Mouse (Mus musculus) brain, embryonic 18.5 days (tissue): ENCODE measurements around the gene Gas7.

Experiments used
- DNase-seq: peaks from one replicate; pipeline ENCODE4 v3.0.0-alpha.2; 2012; ENCODE audit warnings: low read depth, low spot score

Gas7 gene

DNA sequence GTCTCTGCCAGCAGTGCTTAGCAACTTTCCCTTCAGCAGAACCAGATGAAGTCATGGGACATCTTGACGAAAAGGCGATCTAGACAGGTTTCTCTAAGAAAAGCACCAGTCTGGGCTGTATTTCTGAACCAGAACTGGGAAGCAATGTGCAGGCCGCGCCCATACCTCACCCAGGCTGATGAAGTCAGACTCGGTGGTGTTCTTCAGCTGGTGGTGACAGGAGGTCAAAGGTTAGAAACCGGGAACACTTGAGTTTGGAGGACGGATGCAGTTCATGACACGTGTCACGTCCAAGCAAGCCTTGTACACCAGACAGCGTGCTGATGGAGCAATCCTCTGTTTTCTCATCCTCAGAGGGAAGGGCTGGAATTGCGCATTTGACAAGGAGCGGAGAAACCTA lies 32.9 kb downstream of the Gas7 start:
- no peak for DNase-seq

DNA sequence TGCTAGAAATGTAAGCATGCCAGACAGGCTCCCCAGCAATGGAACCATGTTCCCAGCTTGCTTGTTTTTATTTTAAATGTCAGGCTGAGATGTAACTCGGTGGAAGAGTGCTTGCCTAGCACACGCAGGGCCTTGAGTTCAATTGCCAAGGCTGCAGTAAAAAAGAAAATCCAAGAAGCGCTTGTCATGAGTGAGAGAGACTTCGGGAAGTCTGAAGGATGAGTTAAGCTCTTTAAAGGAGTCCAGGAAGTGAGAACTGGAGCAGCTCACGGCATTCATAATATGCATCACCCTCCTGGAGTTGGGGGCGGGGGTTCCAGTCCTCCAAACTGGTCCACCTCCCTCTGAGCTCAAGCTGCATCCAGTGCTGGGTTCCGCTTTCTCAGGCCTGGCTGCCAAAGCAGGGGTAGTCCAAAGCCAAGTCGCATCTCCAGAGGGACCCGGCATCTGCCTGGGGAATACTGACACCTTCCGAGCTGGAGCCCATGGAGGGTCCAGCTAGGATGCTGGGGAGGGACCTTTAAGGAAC lies 34.5 kb downstream of the Gas7 start:
- no peak for DNase-seq

DNA sequence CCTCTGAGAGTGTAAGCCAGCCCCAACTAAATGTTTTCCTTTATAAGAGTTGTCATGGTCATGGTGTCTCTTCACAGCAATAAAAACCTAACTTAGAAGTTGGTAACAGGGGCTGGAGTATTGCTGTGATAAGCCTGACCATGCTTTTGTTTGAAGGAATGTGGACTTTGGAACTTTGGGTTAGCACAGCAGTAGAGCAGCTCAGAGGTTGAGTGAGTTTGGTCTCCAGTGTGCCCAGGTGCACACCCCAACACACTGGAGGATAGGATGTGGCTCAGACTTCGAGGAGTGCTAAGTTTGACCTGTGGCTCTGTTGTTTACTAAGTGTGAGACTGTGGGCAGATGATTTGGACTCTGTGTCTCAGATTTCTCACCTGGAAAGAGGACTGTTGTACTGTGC lies 41.6 kb downstream of the Gas7 start:
- no peak for DNase-seq

DNA sequence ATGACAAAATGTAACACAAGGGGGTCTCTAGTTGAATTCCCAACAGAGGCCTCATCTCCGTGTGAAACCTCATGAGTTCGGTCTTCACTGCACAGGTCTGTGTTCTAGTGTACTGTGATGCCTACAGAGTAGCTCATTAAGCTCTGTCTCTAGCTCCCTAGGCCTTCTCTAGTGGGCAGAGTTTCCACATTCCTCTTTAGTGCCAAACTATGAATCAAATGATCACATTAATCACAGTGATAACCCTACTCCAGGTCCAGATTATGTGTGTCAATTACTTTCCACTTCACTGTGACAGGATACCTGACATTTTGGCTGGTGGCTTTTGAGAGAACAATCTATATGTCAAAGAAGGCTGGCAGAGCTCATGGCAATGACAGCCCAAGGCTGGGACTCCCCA lies 44.9 kb downstream of the Gas7 start:
- no peak for DNase-seq

DNA sequence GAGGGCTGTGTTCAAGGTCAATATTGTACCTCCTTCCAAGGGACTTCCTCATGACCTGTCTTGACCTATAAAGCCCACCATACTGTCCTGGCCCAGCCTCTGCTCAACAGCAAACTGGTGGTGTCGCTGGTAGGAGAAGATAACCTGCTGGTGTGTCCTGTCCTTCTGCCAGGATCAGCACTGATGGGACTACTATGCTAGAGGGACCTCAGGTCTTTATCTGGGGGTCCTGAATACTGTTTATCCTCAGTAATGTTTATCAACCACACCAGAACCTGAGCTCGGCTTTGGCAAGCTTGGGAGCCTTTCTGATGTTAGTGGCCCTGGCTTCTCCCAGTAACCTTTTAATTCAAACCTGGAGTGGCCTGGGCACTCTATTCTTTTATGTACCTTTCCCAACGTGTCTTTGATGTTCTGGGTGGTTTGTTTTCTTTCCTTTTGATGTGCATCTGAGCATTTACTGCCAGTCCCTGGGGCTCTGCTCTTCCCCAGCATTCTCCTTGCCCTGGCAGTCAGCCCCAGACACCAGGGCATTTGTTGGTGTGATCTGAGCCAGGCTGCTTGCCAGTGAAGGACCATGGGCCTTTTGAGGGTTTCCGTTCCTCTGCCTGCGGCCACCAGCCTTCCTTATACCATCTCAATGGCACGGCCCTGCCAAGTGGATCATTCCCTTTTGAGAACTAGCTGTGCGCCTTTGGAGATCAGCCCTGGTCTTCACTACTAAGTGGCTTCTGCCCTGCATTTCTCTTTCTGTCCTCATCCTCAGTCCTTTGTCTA lies 46.4 kb downstream of the Gas7 start:
- no peak for DNase-seq

DNA sequence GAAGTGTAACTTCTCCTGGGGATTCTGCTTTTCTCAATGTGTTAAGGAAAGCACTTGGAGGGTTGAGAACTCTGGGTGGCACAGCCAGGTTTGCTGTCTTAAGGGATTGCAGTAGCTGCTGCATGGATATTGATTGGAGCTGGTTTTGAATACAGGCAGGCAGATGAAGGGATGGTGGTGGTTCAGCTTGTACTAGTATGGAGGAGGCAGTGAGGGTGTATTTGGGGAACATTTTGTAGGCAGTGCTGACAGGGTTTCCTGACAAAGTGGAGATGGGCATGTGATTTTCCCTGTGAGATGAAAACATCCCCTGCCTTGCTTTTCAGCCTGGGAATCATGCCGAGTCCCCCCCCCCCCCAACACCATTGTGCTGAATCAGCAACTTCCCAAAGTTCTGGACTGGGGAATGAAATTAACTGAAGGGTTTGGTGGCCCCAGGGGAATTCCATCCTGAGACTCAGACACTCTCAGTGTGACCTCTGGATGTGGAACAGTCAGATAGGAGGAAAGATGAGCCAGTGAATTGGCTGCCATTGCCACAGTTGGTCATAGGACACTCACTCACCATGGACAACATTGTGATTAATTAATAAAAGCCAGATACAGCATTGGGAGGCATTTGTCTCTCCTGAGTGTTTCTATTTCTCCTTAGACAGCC lies 54.1 kb downstream of the Gas7 start:
- DNase-seq = no peak

DNA sequence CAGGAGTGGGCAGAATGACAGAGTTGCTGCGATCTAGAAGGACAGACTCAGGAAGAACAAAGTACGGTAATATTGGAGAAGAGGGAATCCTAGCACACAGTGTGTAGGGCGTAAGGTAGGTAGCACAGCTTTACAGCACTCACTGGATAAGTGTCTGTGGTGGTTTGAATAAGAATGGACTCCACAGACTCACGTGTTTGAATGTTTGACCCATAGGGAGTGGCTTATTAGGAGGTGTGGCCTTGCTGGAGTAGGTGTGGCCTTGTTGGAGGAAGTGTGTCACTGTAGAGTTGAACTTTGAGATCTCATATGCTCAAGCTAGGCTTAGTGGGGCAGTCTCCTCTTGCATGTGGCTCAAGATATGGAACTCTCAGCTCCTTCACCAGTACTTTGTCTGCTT lies 55.6 kb downstream of the Gas7 start:
- DNase-seq = no peak

DNA sequence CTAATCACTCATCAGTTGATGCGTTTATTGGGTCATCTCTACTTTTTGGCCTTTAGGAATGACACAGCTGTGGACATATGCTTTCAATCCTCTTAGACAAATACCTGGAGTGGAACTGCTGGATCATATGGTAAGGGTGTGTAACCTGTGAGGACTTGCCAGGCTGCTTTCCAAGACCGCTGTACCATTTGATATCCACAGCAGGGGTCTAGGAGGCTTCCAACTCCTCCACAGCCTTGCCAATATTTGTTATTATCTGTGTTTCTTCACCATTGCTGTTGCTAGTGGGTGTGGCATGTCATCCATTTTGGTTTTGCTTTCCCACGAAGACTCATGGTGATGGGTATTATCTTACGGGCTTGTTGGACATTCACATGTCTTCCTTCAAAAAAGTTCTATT lies 57.8 kb downstream of the Gas7 start:
- no peak for DNase-seq

DNA sequence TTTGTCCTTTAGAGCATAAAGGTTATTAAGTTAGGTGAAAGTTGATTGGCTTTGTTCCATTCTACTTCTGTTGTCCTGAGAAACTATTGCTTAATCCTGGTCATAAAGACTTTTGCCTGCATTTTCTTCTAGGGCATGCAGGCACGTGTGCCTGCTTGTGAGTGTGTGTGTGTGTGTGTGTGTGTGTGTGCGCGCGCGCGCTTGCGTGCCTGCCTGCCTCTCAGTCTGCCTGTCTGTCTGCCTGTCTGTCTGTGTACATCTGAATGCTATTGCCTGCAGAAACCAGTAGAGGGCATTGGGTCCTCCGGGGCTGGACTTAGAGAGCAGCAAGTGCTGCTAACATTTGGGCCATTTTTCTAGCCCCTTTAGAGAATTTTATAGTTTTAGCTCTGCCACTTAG lies 59.2 kb downstream of the Gas7 start:
- no peak for DNase-seq

DNA sequence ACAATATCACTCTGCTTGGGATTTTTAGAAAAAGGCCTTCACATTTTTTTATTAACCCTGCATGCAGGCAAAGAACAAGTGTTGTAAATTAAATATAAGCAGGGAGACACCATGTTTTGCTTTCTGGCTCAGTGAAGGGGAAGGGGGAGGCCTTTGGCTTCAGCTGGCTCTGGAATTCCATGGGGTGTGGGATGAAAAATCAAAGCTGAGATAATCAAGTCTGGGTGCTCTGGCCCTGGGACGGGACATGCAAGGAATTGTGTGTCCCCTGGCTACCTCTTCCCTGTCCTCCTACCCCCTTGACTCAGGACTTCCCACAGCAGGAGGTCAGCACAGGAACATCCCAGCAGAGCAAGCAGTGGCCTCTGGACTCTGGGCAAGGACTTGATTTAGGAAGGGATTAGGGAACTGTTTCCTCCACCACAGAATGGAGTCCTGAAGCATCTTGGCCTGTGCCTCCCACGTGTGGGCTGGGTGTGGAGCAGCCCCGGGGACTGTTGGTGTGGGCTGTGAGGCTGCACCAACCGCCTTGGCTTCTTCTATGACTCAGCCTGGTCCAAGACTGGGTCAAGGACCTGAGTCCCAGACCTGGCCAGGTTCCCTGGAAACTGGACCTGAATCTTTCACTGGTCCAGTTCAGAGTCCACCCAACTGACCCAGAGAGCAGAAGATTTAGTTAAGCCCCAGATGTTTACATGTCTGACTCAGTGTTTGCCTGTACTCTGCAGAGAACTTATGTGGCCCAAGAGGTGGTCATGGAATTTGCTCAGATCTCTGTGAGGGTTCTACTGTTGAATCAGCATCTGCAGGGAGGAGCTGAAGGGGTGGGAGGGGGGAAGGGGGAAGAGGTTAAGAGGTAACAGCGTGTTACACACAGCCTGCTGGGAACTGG lies 60.0 kb downstream of the Gas7 start:
- DNase-seq = no peak

DNA sequence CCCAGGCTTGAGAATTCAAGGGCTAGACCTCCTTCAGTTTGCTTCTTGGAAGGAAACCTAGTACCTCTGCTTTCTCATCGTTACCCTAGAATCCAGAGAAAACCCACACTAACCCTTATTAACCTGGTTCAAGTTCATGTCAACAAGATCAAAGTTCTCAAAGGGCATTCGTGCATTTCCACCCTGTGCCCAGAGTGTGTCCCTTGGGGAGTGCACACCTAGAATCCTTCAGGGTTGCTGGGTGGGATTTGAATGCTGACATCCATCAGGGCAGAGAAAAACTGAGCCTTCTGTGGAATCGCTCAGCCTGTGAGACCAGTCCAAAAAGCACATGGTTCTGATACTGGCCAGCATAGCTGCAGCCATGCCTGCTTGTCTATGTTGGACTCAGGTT lies 60.7 kb downstream of the Gas7 start:
- DNase-seq = no peak

DNA sequence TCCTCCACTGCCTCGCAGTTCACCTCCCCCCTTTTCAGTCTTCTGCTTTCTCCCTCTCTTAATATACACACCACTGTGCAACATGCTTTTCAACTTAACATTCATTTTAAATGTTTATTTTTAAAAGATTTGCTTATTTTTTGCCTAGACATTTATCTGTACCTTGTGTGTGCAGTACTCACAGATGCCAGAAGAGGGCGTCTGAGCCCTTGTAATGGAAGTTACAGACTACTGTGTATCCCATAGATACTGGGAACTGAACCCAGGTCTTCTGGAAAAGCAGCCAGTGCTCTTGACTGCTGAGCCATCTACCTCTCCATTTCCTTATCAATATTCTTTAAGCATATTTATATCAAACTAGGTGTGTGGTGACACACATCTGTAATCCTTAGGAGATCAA lies 62.5 kb downstream of the Gas7 start:
- DNase-seq = no peak

DNA sequence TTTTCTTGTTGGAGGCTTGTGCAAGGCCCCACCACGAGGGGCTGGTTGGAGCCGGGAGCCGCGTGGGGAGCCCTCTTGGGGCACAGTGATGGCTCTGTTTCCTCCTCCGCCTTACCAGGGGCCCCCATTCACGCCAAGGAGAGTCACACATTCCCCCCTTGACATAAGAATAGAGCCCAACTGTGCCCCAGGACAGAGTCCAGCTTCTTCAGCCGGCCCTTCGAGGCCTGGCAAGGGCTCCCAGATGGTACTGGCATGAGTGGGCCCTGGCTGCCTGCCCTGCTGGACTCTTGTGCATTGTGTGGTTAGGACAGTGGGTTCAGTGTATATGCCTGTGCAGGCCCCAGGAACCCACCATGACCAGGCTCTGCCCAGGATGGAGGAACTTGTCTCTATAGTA lies 63.7 kb downstream of the Gas7 start:
- no peak for DNase-seq

DNA sequence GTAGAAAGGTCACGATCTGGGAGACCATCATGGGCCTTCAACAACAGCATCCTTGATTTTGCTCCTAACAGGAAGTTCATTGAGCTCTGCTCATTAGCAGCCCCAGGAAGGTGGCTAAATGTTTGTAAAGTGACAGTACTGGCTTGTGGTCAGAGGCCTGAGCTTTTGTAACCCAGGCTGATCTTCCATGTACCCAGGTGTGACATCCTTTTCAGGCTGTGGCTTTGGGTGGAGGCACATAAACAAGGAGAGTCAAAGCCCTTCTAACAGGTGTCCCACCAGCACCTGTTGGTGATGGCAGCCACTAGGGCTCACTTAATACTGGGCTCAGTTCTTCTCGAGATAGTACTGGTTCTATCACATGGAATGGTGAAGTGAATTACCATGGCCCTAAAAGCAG lies 67.4 kb downstream of the Gas7 start:
- no peak for DNase-seq

DNA sequence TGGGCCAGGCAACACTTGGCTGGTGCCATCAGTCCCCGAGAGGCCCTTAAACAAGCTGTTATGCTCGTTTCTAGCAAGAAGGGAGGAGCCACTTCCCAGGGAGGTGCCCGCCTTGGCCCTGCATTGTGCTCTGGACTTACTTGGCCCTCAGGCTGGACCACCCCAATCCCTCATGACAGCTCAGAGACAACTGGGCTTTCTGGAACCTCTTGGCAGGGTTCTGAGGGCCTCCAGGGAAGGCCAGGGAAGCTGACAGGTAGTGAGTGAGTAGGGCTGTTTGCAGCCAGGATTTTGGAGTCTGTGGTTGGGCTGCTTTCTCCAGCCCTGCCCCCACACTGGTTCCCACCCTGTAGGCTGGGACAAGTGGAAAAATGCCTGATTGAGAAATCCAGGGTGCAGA lies 68.6 kb downstream of the Gas7 start:
- no peak for DNase-seq

DNA sequence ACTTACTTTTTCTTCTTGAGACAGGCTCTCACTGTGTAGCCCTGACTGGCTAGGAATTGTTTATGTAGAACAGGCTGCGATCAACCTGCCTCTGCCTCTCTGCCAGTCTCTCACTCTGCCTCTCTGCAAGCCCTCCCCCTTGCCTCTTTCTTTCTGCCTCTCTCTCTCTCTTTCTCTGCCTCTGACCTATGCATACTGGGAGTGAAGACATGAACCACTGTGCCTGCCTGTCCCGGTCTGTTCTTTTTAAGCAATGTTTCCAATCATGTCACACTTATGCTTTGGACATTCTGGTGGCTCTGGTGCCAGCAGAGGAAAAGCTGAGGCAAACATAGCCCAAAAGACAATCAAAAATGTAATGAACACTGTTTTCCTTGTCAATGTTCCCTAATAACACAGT lies 69.5 kb downstream of the Gas7 start:
- DNase-seq = no peak

DNA sequence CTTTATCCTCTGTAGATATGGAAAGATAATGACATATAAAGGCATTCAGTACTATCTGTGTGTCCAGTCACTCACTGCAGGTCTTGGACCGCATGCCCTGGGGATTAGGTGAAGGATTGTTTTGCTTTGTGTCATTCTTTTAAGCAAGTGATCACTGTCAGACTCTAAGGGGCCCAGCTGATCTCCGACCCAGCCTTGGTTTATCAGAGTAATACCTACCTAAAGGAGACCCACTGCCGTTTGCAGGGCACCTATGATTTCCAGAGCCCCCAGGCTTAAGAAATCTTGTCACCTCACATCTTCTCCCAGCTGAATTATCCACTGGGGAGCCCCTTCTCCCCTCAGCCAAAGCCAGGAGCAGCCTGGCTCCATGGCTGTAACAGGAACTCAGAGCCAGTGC lies 70.6 kb downstream of the Gas7 start:
- no peak for DNase-seq

DNA sequence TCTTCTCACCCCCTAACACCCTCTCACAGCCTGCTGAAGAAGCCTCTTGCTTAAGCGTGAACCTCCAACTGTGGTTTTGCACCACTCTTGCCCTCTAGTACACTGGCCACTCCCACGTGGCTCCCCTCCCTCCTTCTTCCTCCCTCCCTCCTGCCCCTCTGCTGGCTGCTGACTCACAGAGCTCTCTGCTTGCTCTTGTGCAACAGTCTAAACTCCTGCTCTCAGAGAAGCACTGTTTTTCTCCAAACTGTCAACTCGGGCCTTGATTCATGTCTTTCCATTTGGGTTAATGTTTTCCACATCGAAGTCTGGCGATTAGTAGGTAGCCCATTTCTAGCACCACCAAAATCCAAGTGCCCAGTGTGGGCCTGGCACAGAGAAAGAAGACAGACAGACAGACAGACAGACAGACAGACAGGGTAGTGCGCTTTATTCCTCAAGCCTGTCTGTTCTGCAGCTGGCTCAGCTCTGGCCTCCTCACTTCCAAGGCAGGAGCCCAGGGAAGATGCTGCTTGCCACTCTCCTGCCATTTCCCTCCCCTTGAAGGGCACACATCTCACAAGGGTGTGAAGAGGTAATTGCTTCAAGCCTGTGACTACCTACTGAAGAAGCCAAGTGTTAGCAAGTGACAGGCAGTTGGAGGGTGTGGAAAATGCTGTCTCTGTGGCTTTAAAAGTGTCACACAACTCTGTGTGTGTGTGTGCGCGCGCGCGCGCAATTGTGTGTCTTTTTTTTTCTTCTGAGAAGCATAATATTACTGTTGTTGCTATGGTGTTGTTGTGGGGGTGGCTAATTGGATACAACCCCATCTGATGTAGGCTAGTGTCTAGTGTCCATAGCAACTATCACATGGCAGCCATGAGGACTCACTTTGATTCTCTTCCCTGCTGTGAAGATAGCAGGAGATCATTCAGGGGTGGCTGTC lies 71.6 kb downstream of the Gas7 start:
- DNase-seq = no peak

DNA sequence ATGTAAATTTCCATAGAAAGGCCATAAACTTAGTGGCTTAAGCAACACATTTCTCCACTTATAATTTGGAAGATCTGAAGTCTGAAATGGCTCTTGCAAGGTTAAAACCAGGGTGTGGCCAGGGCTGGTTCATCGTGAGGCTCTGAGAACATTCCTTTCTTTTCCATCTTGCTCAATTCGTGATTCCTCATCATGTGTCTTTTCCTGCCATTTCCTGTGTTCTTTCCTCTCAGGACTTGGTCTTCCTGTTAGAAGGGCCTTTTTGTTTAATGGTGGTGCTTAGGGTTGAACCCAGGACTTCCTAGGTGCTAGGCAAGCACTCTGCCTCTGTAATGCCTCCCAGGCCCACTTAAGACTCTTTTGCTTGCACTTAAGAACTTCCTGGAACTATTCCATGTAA lies 76.0 kb downstream of the Gas7 start:
- no peak for DNase-seq

DNA sequence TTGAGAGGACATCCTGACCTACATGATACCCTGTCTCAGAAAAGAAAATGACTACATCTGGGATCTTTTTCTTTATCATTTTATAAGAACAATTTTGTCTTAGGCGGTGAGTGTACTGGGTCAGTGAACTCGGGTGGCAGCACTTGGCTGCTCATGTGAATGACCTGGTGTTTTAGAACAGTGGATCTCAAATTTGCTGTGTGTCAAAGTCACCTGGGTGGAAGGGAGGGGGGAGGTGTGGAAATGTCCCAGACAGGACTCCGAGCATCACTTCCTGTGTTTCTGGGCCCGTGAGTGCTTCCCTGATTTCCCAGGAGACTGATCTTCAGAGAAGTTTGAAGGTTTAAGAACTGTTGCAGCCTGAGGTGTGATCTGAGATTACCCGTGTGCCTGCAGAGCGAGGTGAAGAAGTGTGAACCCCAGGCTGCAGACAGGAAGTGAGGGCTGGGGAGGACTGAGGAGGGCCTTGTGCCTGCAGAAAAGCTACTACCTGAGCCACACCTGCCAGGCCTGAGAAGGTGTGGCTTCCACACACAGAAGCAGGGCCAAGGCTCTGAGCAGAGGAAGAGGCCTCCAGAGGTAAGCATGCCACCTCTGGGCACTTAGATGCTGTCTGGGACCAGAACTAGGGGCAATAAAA lies 76.8 kb downstream of the Gas7 start:
- no peak for DNase-seq

DNA sequence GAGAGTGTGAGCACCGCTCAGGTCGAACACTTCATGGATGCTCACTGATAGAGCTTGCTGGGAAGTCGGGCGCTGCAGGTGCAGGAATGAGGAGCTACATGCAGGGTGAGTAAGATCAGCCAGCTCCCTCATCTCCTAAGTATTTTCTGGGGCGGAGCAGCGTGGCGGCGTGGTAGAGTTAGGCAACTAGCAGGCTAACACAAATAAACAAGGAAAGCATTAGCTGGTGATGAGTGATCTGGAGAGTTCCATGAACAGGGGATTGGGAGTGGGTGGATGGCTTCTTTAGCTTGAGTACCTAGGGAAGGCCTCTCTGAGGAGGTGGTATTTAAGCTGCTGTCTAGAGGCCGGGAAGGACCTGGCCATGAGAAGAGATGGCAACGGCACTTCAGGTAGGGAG lies 77.5 kb downstream of the Gas7 start:
- DNase-seq = no peak
